Mouse (Mus musculus) lung, postnatal 25 days (tissue): ENCODE measurements at regions not wholly inside any gene's neighbourhood (a gene's known extent, or its start where the extent isn't known, plus 50 kb on each side); places are given as distances from the start of the nearest gene placed in this dataset.
"Not testable (repeated sequence)": the region's sequence is repeated elsewhere in the genome, so short reads cannot be mapped to it uniquely, and the experiment has no call there.

Experiments
- DNase-seq: peaks from one replicate; pipeline ENCODE4 v3.0.0; 2022; ENCODE audit warnings: low spot score

DNA sequence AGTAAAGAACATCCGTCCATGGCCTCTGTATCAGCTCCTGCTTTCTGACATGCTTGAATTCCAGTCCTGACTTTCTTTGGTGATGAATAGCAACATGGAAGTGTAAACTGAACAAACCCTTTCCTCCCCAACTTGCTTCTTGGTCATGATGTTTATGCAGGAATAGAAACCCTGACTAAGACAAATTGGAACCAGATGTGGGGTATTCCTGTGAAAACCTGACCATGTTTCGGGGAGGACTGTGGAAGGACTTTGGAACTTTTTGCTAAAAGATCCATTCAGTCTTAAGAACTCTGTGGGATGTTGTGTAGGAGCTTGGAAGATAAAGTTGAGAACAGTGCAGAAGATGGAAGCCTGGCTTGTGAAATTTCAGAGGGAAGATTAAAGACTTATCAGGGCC, 410.0 kb downstream of the Kif2b start:
- not testable (repeated sequence) for DNase-seq

DNA sequence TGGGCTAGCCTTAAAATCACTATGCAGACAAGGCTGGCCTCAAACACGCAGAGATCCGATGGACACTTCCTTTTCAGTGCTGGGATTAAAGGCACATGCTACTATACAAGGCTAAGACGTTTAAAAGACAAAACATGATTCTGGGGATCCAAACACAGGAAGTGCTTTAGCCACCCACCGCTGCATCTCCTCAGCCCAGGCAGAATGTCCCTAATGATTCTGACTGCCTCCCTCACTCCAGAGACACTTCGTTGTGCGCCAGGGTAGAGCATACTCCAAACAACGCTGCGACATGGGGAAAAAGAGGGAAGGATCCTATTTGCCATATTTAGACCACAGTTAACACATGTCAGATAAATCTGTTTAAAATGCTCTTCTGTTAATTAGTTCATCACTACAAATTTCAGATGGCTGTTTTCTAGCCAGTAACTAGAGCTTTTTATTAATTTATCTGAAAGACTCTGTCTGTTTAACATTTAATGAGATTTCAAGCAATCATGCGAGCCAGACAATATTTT, 443.5 kb downstream of the Kif2b start:
- no peak for DNase-seq

DNA sequence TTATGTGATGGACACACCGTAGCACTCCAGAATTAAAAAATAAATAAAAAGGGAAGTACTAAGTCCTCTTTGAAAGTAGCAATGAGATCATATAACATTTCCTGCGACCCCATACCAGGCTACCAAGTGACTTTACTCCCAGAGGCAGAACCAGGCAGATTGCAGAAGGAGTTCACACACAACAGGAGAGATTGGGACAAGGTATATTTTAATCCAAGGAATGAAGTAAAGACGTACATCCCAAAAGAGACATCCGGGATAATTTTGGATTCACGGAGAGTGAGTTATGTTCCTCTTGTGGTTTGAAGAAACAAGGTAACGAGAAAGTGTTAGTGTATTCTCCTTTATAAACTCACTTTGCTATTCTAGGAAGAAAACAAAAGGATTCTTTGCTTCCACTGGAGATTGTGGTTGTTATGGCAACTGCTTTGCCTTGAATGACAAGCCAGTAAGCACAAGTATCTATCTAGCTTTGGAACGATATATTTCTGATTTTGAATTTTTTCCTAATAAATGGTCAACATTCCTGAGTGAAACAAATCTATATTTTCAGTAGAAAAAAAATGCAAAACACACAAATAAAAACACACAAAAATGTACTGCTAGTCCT, 444.5 kb downstream of the Kif2b start:
- no peak for DNase-seq

DNA sequence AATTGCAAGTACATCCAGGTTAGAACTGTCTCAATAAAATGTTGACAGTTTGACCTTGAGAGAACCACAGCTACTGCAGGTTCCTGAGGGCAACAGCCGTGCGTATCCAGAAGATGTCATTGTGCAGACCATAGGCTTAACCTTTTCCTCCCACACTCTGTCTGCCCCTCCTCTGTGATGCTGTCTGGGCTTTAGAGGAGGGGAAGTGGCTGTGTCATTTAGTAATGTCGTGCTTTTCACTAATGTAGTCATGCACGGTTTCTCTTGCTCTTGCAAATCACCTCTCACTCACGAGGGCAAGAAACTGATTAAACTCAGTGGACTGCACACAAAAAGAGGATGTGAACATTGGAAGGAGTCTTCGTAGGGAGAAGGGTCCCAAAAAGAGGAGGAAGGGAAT, 443.8 kb upstream of the Tom1l1 start:
- DNase-seq, result no peak

DNA sequence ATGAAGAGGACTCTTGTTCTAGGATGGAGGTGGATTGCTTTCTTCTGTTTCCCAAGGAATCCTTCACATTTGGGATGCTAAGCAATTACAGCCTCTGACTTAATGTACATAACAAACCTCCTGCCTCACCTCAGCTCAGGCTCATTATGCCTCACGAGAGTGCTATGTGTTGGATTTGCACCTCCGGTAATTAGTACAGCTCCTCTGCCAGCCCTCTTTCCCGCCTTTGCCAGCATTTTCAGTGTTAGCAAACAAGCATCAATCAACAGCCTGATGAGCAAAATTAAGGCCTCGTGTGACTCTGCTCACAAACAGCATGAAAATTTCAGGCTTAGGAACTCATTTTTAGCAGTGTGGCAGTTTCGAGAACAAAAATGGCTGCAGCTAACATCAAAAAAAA, 410.0 kb upstream of the Tom1l1 start:
- DNase-seq, result no peak

DNA sequence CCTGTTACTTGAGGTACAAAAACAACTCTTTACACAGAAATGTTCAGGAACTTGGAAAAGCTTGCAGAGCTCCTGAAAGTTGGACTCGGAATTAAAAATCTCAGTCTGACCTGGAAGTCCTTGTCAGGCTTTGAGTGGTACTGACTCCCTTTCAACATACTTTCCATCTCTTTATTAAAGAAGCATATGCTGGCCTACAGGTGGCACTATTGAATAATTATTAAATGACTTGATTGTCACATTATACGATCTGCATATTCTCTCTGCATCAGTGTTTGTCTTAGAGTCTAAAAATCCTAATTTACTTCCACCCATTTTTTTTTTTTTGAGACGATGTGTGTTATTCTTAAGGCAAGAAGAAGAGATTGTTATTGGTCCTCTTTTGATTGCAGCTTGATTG, 409.4 kb upstream of the Tom1l1 start:
- no peak for DNase-seq

DNA sequence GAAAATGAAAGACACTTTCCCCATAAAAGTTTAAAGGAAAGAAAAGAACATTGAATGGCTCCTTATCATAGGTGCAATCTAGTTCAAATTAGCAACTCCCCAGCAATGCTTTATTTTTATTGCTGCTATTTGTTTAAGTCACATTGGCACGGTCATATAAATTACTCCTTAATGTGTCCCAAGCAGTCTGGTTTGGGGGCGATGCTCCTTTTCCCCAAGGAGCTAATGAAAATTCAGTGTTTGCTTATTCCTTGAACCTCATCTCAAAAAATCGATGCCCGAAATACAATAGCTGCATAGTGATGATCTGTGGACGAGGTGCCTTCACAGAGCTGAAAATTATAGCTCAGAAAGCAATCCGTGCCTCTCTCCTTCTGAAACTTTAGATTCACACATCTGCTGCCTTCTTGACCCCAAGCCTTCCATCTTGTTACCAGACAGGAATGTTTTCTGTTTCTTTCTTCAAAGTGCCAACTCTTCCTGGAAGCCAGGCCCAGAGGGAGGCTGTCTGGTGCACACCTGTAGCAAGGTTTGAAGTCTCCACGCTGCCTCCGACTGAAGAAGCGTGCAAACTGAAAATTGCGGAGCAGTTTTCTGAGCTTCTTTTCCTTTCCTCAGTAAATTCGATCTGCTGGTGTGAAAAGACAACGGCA, 408.0 kb upstream of the Tom1l1 start:
- DNase-seq, result no peak

DNA sequence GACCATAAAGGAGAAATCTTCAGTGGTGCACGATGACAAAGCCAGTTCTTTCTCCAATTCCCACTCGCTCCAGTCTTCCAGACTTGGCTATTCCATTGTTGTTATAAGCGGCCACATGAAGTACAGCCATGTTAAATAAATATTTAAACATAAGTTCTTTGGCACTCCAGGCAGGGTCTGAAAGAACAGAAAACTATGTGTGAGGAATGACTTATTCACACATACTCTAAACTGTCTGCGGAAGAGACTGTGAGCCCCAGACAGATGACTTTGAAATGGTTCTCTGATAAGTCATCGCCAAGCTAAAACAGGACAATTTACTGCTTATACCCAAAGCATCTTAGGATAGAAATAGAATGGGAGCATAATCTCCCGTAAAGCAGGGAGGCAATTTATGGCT, 377.2 kb upstream of the Tom1l1 start:
- DNase-seq, result no peak

DNA sequence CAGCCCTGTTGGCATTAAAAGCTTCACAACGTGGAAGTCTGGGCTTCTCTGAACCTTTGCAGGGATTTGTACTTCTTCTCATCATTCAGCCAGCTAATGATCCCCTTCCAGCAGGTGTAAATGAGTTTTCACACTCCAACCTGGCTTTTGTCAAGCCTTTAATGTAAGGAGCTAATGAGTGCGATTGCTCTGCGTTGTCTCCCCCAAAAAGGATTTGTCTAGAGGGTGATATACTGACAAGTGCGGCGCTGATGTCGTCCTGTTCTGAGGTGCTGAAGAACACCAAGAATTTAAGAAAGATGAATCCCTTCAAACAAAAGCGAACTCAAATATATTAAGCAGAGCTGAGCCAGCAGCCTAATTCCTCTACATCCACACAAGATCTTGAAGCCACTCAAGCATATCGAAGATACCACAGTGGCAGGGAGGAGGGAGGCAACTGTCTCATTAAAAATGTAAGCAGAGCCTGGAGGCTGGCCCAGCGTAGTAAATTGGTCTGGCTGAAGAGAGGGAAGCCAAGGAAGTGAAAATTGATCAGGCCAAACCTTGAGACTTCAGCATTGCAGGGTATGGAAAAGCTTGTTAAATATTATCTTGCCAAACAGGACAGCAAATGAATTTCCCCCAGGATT, 368.9 kb upstream of the Tom1l1 start:
- no peak for DNase-seq

DNA sequence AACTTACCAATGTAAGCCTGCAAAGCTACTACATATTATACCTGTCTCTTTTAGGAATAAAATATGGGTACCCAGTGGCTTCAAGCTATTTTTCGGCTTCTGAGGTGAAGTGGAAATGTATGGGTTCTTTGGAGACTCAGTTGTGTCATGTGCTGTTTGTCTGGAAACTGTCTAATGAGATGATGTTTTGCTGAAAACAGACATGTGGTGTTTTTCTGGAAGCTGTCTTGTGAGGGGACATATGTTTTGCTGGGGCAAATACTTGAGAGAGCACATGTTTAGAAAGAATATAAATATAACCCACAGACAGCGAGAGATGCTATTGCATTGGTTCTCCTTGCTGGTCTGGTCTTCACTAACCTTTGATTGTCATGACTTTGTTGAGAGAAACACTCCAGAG, 365.2 kb upstream of the Tom1l1 start:
- no peak for DNase-seq

DNA sequence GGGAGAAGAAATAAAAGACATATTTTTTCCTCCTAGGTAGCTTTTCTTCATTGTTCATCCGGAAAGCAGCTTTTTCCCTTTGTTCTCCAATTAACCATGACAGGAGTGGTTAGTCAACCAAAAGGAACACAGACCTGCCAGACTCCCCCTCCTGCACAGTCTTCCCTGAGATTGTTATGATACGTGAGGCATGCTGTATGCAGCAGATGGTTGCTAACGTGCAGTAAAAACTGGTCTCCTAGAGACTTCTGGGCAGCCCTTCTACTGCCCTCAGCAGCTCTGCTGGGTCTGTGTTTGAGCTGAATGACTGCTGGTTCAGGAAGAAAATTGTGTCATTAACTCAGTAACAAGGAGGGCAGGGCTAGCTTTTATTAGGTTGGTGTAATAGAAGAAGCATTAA, 363.5 kb upstream of the Tom1l1 start:
- DNase-seq, result no peak

DNA sequence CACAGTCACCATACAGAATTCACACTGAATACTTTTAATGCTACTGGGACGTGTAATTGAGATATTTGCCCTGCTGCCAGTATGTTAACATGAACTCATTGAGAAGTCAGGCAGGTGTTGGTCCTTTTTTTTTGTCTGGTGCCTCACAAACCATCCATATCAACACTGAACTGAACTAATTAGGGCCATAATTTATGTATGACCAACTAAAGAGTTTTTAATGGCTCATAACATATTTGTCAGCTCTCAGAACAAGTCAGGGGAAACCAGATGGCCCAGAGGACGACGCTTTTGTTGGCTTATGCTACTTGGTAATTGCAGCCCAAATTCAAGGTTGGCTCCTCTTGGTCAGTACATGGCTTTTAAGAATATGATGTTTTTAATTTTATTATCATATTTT, 353.3 kb upstream of the Tom1l1 start:
- DNase-seq, result no peak
